Mouse (Mus musculus) embryo, embryonic 10 days (tissue): ENCODE results near the gene Gabarapl1.
"Not testable (repeated sequence)": the region's sequence is repeated elsewhere in the genome, so short reads cannot be mapped to it uniquely, and the experiment has no call there.

ENCODE experiments used
- DNase-seq: peaks from one replicate; pipeline ENCODE4 v3.0.0-alpha.2; 2015; ENCODE audit warnings: low spot score

Gabarapl1 gene

GRCm38 (mm10) chr6:129532942-129533860 is at the start of gene Gabarapl1:
TSS of gene Gabarapl1 (plus strand) at chr6:129533160.
- DNase-seq: peak; percentile 78

- no peak for DNase-seq
These were observed 38.0 kb upstream of the Gabarapl1 start for GRCm38 (mm10) chr6:129494924-129495323.

- no peak for DNase-seq
These were observed 35.4 kb upstream of the Gabarapl1 start for GRCm38 (mm10) chr6:129497345-129498218.

- not testable (repeated sequence) for DNase-seq
These were observed 33.4 kb upstream of the Gabarapl1 start for GRCm38 (mm10) chr6:129499516-129499915.

- DNase-seq: no peak
These were observed 29.5 kb upstream of the Gabarapl1 start for GRCm38 (mm10) chr6:129503471-129503870.

- DNase-seq: no peak
These were observed 25.9 kb upstream of the Gabarapl1 start, which contains the start of gene Olr1 for GRCm38 (mm10) chr6:129507024-129507423. TSS of gene Olr1 (minus strand) at chr6:129507165.

- DNase-seq: no peak
These were observed 22.6 kb upstream of the Gabarapl1 start for GRCm38 (mm10) chr6:129510120-129510911.

- DNase-seq: no peak
These were observed 20.6 kb upstream of the Gabarapl1 start, which contains the start of gene Tmem52b for GRCm38 (mm10) chr6:129512367-129512766. TSS of gene Tmem52b (plus strand) at chr6:129512555.

GRCm38 (mm10) chr6:129512868-129513267 is 20.1 kb upstream of the Gabarapl1 start:
- DNase-seq: peak; percentile 43

GRCm38 (mm10) chr6:129513409-129513808 is 19.6 kb upstream of the Gabarapl1 start:
- no peak for DNase-seq

GRCm38 (mm10) chr6:129514376-129514775 is 18.6 kb upstream of the Gabarapl1 start:
- DNase-seq: no peak

GRCm38 (mm10) chr6:129515068-129515467 is 17.9 kb upstream of the Gabarapl1 start:
- no peak for DNase-seq

- DNase-seq: no peak
These were observed 16.6 kb upstream of the Gabarapl1 start for GRCm38 (mm10) chr6:129516388-129516787.

- DNase-seq: peak; percentile 55
These were observed 15.1 kb upstream of the Gabarapl1 start for GRCm38 (mm10) chr6:129517752-129518408.

GRCm38 (mm10) chr6:129526069-129526468 is 6.9 kb upstream of the Gabarapl1 start:
- DNase-seq: no peak

- no peak for DNase-seq
These were observed 5.5 kb upstream of the Gabarapl1 start for GRCm38 (mm10) chr6:129527416-129527815.

- no peak for DNase-seq
These were observed 3.4 kb upstream of the Gabarapl1 start for GRCm38 (mm10) chr6:129529605-129530004.

GRCm38 (mm10) chr6:129530261-129530660 is 2.7 kb upstream of the Gabarapl1 start:
- no peak for DNase-seq

- DNase-seq: peak; percentile 22
These were observed 411 bp upstream of the Gabarapl1 start for GRCm38 (mm10) chr6:129532556-129532941.

GRCm38 (mm10) chr6:129534057-129534456 is 1.1 kb downstream of the Gabarapl1 start:
- DNase-seq: no peak

- DNase-seq: no peak
These were observed 1.7 kb downstream of the Gabarapl1 start for GRCm38 (mm10) chr6:129534627-129535190.
